Mouse (Mus musculus): ENCODE measurements around the gene Stfa3. TPM values are rescaled to one million over a fixed set of nuclear protein-coding genes. Genes with fewer than 3 reads are reported as not detected.

Stfa3 gene
- total RNA-seq, 2 experiments from 2014 or later, result not detected

Other genes starting within 250 kb of the Stfa3 start
- gene Gm5416, start 245.0 kb downstream of the Stfa3 start, total RNA-seq (2021), result not detected
- not detected for gene 2010005H15Rik, start 233.9 kb downstream of the Stfa3 start, total RNA-seq (2021)
- gene Stfa1, start 178.4 kb downstream of the Stfa3 start, total RNA-seq (2021), result not detected
- not detected for gene BC117090, start 121.1 kb downstream of the Stfa3 start, total RNA-seq (2021)
- not detected for gene BC100530, start 87.6 kb downstream of the Stfa3 start, total RNA-seq (2021)
- not detected for gene Stfa2, start 46.9 kb downstream of the Stfa3 start, total RNA-seq (2021)
- 1 to 10 TPM in 1 of 2 experiments, under 1 TPM in 1; 0.74 to 1.3 TPM for gene Casr, start 106.7 kb upstream of the Stfa3 start, total RNA-seq (2021)
- gene Cd86, start 210.7 kb upstream of the Stfa3 start, total RNA-seq (2021), result under 1 TPM in 1 of 2 experiments, not detected in 1; 0.26 TPM
- not detected for gene Ildr1, start 238.6 kb upstream of the Stfa3 start, total RNA-seq (2021)